Mouse (Mus musculus) neural tube, embryonic 11.5 days (tissue): ENCODE measurements around the gene Plp2. TPM values are rescaled to one million over a fixed set of nuclear protein-coding genes. Genes with fewer than 3 reads are reported as not detected.
A peak's percentile ranks its signal among the peaks of the same experiment; 100 is the strongest.

ENCODE experiments used
- ATAC-seq: fragments of 200-750 bp; cut with Nextera tagmentation; 2 replicates; pipeline ENCODE4 v1.8.0; 2017; ENCODE audit warnings: moderate number of reproducible peaks, mild to moderate bottlenecking, moderate TSS enrichment, moderate library complexity; ENCODE audit not compliant: insufficient read depth, low FRiP score, low TSS enrichment
- DNase-seq: peaks from one replicate; pipeline ENCODE4 v3.0.0-alpha.2; 2015; ENCODE audit warnings: low spot score
- H3K27ac ChIP-seq: fragments of 300-500 bp; sonication (generic); 2 replicates; pipeline ENCODE4 v1.5.1; 2014; ENCODE audit warnings: low read depth, mild to moderate bottlenecking, low read length
- H3K27me3 ChIP-seq: fragments of 300-500 bp; sonication (generic); 2 replicates; pipeline ENCODE4 v1.6.1; 2014; ENCODE audit warnings: mild to moderate bottlenecking, low read length, mixed read lengths; ENCODE audit not compliant: control insufficient read depth, insufficient read depth
- H3K36me3 ChIP-seq: fragments of 300-500 bp; sonication (generic); 2 replicates; pipeline ENCODE4 v1.6.1; 2014; ENCODE audit warnings: mild to moderate bottlenecking, low read length, moderate library complexity, mixed read lengths; ENCODE audit not compliant: control insufficient read depth, insufficient read depth
- H3K4me1 ChIP-seq: fragments of 300-500 bp; sonication (generic); 2 replicates; pipeline ENCODE4 v1.6.1; 2014; ENCODE audit warnings: low read length, mixed read lengths; ENCODE audit not compliant: control insufficient read depth, insufficient read depth
- H3K4me2 ChIP-seq: fragments of 300-500 bp; sonication (generic); 2 replicates; pipeline ENCODE4 v1.6.1; 2014; ENCODE audit warnings: low read depth, mild to moderate bottlenecking, moderate library complexity
- H3K4me3 ChIP-seq: fragments of 300-500 bp; sonication (generic); 2 replicates; pipeline ENCODE4 v1.5.1; 2014; ENCODE audit warnings: low read depth, low read length
- H3K9ac ChIP-seq: fragments of 300-500 bp; sonication (generic); 2 replicates; pipeline ENCODE4 v1.6.1; 2014; ENCODE audit warnings: mild to moderate bottlenecking, low read length
- H3K9me3 ChIP-seq: fragments of 300-500 bp; sonication (generic); 2 replicates; pipeline ENCODE4 v1.6.1; 2016; ENCODE audit warnings: low read length; ENCODE audit not compliant: control insufficient read depth
- WGBS: fragments of 180-500 bp; shearing (Covaris S2); extraction: QIAGEN DNeasy Blood & Tissue Kit; methylation state at CpG from one replicate; pipeline ENCODE4 v1.1.7; 2014; 5-methylcytosine and 5-hydroxymethylcytosine counted together
- polyA plus RNA-seq: library from polyadenylated mRNA; unstranded; fragments of >200 nt; fragmentation: Nextera tagmentation; extraction: Ambion mirVana; gene quantifications from 2 replicates; pipeline ENCODE4 v1.2.1, GENCODE M21; 2014

Gene Plp2
- polyA plus RNA-seq, 1 experiment from 2014 or later: 43.3 TPM

DNA sequence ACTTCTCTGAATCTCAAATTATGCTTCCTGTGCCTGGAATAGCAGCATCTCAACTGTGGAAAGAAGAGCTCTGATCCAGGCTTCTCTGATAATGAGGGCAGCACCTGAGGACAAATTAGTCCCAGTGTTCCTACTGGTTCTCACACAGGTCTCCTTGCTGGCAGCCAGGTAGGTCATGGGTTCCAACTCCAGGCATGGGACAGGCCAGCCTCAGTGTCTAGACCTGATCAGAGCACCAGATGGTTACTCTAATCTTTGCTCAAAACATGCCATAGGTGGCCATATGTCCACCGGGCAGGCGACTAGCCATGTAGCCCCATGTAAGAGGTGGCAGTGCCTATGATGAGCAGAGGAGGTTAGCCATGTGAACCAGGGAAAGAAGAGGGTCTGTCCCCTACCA, 17.1 kb upstream of the Plp2 start:
- no peak overlapping the region for H3K27ac ChIP-seq
- H3K4me3 ChIP-seq: no peak overlapping the region
- no peak overlapping the region for H3K9ac ChIP-seq
- H3K9me3 ChIP-seq: no peaks in the 10 kb centered on the region
- DNase-seq: no peak
- no peaks in the 10 kb centered on the region for H3K4me1 ChIP-seq
- no peak for ATAC-seq
- 84% methylated on average over 2 of the region's 2 CpGs for WGBS
- H3K36me3 ChIP-seq: no peaks in the 10 kb centered on the region
- H3K27me3 ChIP-seq: no peaks in the 10 kb centered on the region
- H3K4me2 ChIP-seq: no peak overlapping the region

- H3K36me3 ChIP-seq: no peaks in the 10 kb centered on the region
- H3K27me3 ChIP-seq: no peaks in the 10 kb centered on the region
- H3K4me3 ChIP-seq: peak within 1 kb of the TSS; percentile 15; the same call in 1 of the 2 replicates
- H3K4me2 ChIP-seq: peak within 1 kb of the TSS; percentile 36
- H3K9ac ChIP-seq: no peak within 1 kb of the TSS
- ATAC-seq (no peak), DNase-seq (no peak)
- no peaks in the 10 kb centered on the region for H3K4me1 ChIP-seq
- H3K27ac ChIP-seq: no peak within 1 kb of the TSS
- H3K9me3 ChIP-seq: no peaks in the 10 kb centered on the region
- 78% methylated on average over 14 of the region's 14 CpGs for WGBS
Observed at GRCm38 (mm10) chrX:7680864-7681263, 9.7 kb upstream of the Plp2 start, which contains the start of gene Magix. Gene Magix (minus strand): TSS chrX:7681251.

DNA sequence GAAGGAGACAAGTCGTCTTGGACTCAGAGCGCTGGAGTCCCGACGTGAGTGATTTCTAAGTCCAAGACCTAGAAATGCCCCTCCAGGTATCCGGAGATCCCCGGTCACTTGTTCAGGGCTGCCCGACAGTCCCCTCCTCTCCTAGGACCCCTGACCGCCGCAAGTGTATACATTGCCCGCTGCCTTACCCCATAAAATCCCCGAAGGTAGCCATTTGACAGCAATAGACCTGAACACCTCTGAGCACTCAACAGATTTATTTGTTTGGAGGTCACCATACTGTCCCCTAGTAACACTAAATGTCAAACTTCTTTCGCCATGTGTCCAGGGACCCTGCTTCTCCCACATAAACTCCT, 8.8 kb upstream of the Plp2 start:
- H3K27me3 ChIP-seq: no peaks in the 10 kb centered on the region
- 20% methylated on average over 9 of the region's 12 CpGs for WGBS
- peak overlapping the region; percentile 36 for H3K4me2 ChIP-seq
- no peaks in the 10 kb centered on the region for H3K4me1 ChIP-seq
- no peak overlapping the region for H3K9ac ChIP-seq
- H3K4me3 ChIP-seq: peak overlapping the region; percentile 15; the same call in 1 of the 2 replicates
- H3K27ac ChIP-seq: no peak overlapping the region
- ATAC-seq (peak; percentile 45; the same call in 1 of the 2 replicates), DNase-seq (no peak)
- H3K36me3 ChIP-seq: no peaks in the 10 kb centered on the region
- H3K9me3 ChIP-seq: no peaks in the 10 kb centered on the region

- H3K27ac ChIP-seq: no peak overlapping the region
- no peaks in the 10 kb centered on the region for H3K9me3 ChIP-seq
- H3K36me3 ChIP-seq: no peaks in the 10 kb centered on the region
- H3K4me3 ChIP-seq: peak overlapping the region; percentile 15; the same call in 1 of the 2 replicates
- H3K4me1 ChIP-seq: no peaks in the 10 kb centered on the region
- DNase-seq (peak; percentile 93), ATAC-seq (peak; percentile 86)
- H3K27me3 ChIP-seq: no peaks in the 10 kb centered on the region
- H3K9ac ChIP-seq: no peak overlapping the region
- peak overlapping the region; percentile 36 for H3K4me2 ChIP-seq
- WGBS: 18% methylated on average over 27 of the region's 27 CpGs
Observed at GRCm38 (mm10) chrX:7679405-7680056, 8.3 kb upstream of the Plp2 start.

DNA sequence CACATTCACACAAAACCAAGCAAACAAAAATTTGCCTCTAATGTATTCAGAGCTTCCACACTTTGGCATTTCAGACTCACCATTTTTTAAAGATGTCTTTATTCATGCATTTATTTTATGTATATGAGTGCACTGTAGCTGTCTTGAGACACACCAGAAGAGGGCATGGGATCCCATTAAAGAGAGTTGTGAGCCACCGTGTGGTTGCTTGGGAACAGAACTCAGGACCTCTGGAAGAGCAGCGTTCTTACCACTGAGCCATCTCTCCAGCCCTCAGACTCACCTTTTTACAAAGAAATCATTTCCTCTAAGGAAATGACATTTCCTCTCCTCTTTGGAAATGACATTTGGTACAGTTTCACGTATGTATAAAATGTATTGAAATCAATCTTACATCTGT, 7.8 kb upstream of the Plp2 start:
- Histone ChIP-seq H3K9me3 (no peaks in the 10 kb centered on the region), H3K27me3 (no peaks in the 10 kb centered on the region), H3K4me1 (no peaks in the 10 kb centered on the region), H3K4me3 (no peak overlapping the region), H3K36me3 (no peaks in the 10 kb centered on the region), H3K9ac (no peak overlapping the region), H3K4me2 (no peak overlapping the region), H3K27ac (no peak overlapping the region)
- WGBS: 53% methylated on average over 3 of the region's 3 CpGs
- no peak for ATAC-seq
- DNase-seq: no peak

DNA sequence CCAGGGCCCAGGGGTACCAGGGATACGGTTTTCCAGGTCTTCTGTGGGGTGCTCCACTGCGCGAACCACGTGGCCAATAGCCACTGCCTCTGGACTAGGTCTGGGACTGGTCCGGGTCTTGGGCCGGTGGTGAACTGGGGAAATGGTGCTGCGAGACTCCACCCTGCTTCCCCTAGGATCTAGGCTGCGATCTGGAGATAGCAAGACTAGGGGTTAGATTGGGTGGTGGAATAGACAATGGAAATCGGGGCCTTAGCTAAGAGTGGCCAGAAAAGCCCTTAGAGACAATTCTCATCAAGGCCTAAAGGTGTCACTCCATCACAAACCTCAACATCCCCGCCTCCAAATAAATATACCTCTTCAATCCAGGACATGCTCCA, 3.8 kb upstream of the Plp2 start:
- Histone ChIP-seq H3K36me3 (no peaks in the 10 kb centered on the region), H3K9me3 (no peaks in the 10 kb centered on the region), H3K27ac (no peak overlapping the region), H3K9ac (no peak overlapping the region), H3K27me3 (no peaks in the 10 kb centered on the region), H3K4me1 (no peaks in the 10 kb centered on the region), H3K4me2 (peak overlapping the region; percentile 32), H3K4me3 (0 out of 2 replicates have a peak overlapping the region, but pooled peaks have one; percentile 4)
- 39% methylated on average over 10 of the region's 10 CpGs for WGBS
- ATAC-seq (no peak), DNase-seq (no peak)

DNA sequence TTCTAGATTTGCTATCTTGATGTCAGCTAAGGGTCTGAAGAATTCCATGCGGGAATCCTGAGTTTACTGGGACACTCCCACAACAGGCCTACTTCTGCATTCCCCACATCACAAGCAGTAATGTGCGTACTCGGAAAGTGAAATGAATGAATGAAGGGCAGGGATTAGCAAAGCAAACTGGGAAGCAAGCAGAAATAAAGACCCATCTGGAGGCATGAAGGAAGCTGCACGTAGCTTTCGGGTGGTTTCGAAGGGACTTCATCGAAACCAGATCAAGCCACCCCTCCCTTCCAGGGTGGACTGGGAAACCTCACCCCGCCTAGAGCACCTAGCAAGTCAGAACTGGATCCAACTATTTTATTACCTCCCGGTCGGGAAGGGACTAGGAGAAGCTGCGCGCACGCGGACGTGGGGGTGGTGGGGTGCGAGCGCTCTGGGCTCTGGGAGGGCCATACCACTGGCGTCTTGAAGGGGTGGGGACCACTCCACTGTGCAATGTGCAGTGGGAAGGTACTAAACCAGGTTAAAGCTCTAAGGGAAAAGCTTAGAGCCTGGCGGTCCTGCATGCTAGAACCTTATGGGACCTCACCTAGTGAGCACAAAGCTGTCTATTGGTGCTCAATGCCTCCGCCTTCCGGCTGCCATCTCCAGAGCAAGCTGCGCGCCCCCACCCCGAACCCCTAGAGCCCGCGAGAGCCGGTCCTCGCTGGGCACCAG, 3.3 kb upstream of the Plp2 start:
- Histone ChIP-seq H3K4me3 (0 out of 2 replicates have a peak overlapping the region, but pooled peaks have one; percentile 4), H3K9me3 (no peaks in the 10 kb centered on the region), H3K4me1 (no peaks in the 10 kb centered on the region), H3K27me3 (no peaks in the 10 kb centered on the region), H3K9ac (no peak overlapping the region), H3K4me2 (peak overlapping the region; percentile 32), H3K27ac (no peak overlapping the region), H3K36me3 (no peaks in the 10 kb centered on the region)
- no peak for DNase-seq
- ATAC-seq: no peak
- 38% methylated on average over 27 of the region's 28 CpGs for WGBS

DNA sequence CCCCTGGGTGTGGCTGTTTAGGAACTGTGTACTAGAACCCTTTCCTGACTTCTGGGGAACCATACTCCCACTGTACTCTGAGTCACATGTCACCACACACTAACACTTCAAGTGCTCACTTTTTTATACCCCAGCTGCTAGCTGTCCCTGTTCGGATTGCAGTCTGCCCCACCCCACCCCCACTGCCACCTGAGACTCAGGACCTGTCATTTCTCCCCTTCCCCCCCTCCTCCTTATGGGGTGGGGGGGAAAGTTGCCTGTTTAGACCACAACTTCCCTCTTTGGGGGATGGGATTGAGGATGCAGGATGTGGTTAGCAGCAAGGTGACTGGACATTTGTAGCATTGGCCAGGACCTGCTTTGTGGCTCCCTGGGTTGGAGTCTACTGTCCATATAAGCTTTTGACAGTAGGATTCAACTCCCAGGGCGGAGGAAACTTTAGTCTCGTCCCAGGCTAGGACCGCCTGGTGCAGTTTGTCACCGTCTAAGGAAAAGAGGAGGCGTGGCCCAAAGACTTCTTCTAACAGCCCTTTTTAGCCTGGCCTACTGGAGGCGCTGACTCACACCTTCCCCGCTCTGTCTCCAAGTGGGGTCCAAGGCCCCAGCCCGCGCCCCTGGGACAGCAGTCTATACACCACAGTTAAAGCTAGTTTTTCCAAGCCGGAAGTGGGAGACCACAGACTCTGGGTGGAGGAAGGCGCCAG, 2.5 kb upstream of the Plp2 start:
- Histone ChIP-seq H3K9ac (no peak overlapping the region), H3K9me3 (no peaks in the 10 kb centered on the region), H3K27me3 (no peaks in the 10 kb centered on the region), H3K4me1 (no peaks in the 10 kb centered on the region), H3K4me2 (no peak overlapping the region), H3K4me3 (no peak overlapping the region), H3K36me3 (no peaks in the 10 kb centered on the region), H3K27ac (no peak overlapping the region)
- ATAC-seq (no peak), DNase-seq (no peak)
- 39% methylated on average over 12 of the region's 12 CpGs for WGBS
